ENCODE assay signal across 8 mouse cellular contexts in genomic region chr6:85477366-85477917, GRCm38 (mm10). TPM values are rescaled to one million over a fixed set of nuclear protein-coding genes. Genes with fewer than 3 reads are reported as not detected.
DNase-seq lines count a peak whose midpoint lies in the region; ATAC-seq and TF ChIP-seq lines count a peak whose summit lies in the region.

No protein-coding gene starts in this region.

- no peak overlapping the region for H3K4me3 ChIP-seq in hindbrain, postnatal 0 days (ENCODE audit: low read length)
- H3K4me3 ChIP-seq in midbrain, embryonic 16.5 days (ENCODE audit: low read depth, low read length): no peak overlapping the region
- H3K4me3 ChIP-seq in heart, embryonic 10.5 days: no peak overlapping the region

- H3K36me3 ChIP-seq in hindbrain, postnatal 0 days (ENCODE audit: insufficient read depth, low read length): peaks cover 14% of the 10 kb centered on the region; the same call in 1 of the 2 replicates
- peaks cover 25% of the 10 kb centered on the region; the same call in 1 of the 2 replicates for H3K36me3 ChIP-seq in midbrain, embryonic 16.5 days (ENCODE audit: control insufficient read depth, insufficient read depth, low read length)
- H3K36me3 ChIP-seq in heart, embryonic 10.5 days: no peaks in the 10 kb centered on the region

- 53% methylated on average over 10 of the region's 10 CpGs for WGBS in hindbrain, postnatal 0 days
- 47% methylated on average over 10 of the region's 10 CpGs for WGBS in midbrain, embryonic 16.5 days
- whole genome bisulfite sequencing in heart, embryonic 10.5 days: 27% methylated on average over 10 of the region's 10 CpGs

- no peak overlapping the region for H3K9ac ChIP-seq in hindbrain, postnatal 0 days (replicated peaks; ENCODE audit: low read length)
- no peak overlapping the region for H3K9ac ChIP-seq in midbrain, embryonic 16.5 days (ENCODE audit: low read depth, low read length)

- H3K9me3 ChIP-seq in hindbrain, postnatal 0 days (ENCODE audit: low read length): no peaks in the 10 kb centered on the region
- H3K9me3 ChIP-seq in midbrain, embryonic 16.5 days (replicated peaks; ENCODE audit: control insufficient read depth, low read length, poor library complexity, severe bottlenecking): no peaks in the 10 kb centered on the region
- no peaks in the 10 kb centered on the region for H3K9me3 ChIP-seq in heart, embryonic 10.5 days

- H3K4me1 ChIP-seq in hindbrain, postnatal 0 days (ENCODE audit: insufficient read depth, low read length): no peaks in the 10 kb centered on the region
- no peaks in the 10 kb centered on the region for H3K4me1 ChIP-seq in midbrain, embryonic 16.5 days (ENCODE audit: control insufficient read depth, insufficient read depth, low read length)
- no peaks in the 10 kb centered on the region for H3K4me1 ChIP-seq in heart, embryonic 10.5 days

- H3K27ac ChIP-seq in hindbrain, postnatal 0 days: no peak overlapping the region
- no peak overlapping the region for H3K27ac ChIP-seq in midbrain, embryonic 16.5 days (ENCODE audit: low read length)
- H3K27ac ChIP-seq in heart, embryonic 10.5 days: no peak overlapping the region

- H3K4me2 ChIP-seq in hindbrain, postnatal 0 days (ENCODE audit: low read depth, low read length): no peak overlapping the region
- H3K4me2 ChIP-seq in midbrain, embryonic 16.5 days (ENCODE audit: low read length): no peak overlapping the region

- peak; percentile 27 to 74 for DNase-seq in adrenal gland, adult (ENCODE audit: inconsistent age in 2 of 2, low spot score in 1 of 2)
- no peak for DNase-seq in adrenal gland, adult 8-10 months
- DNase-seq in spleen, adult 12 weeks (ENCODE audit: low spot score): peak; percentile 14
- no peak for DNase-seq in spleen, postnatal 36 days (ENCODE audit: low spot score in 2 of 2)
- DNase-seq in hindbrain, postnatal 0 days (ENCODE audit: low spot score): peak; percentile 41
- DNase-seq in heart, embryonic 10.5 days (ENCODE audit: low spot score): no peak
- no peak for DNase-seq in left cerebral cortex, adult 18-20 months (ENCODE audit: low spot score in 2 of 2)

- no peaks in the 10 kb centered on the region for H3K27me3 ChIP-seq in hindbrain, postnatal 0 days (ENCODE audit: insufficient read depth, low read length)
- no peaks in the 10 kb centered on the region for H3K27me3 ChIP-seq in midbrain, embryonic 16.5 days (ENCODE audit: control insufficient read depth, insufficient read depth, low read depth, low read length)
- peaks cover 95% of the 10 kb centered on the region for H3K27me3 ChIP-seq in heart, embryonic 10.5 days (ENCODE audit: insufficient read depth, poor library complexity, severe bottlenecking)

- peak; percentile 39; the same call in 1 of the 2 replicates for ATAC-seq in hindbrain, postnatal 0 days
- ATAC-seq in midbrain, embryonic 16.5 days: peak; percentile 10; the same call in 1 of the 2 replicates

- TF ChIP-seq CTCF in hindbrain, postnatal 0 days (IDR thresholded peaks at IDR 0.05; ENCODE audit: low read depth): peak; percentile 76

RNA-seq across cellular contexts. Expression of gene Fbxo41, which starts 25.4 kb away (rescaled TPM):
- total RNA-seq in adrenal gland, adult 8-10 months (2022): 1 to 10 TPM in 3 of 4 experiments, under 1 TPM in 1; 0.70 to 1.8 (median 1.5) TPM
- total RNA-seq in hindbrain, postnatal 0 days (2014; rRNA removed): 60.1 and 62.4 TPM in 2 replicates
- 10.5 TPM in 2 replicates for polyA plus RNA-seq in hindbrain, postnatal 0 days (2015; fragmentation: Nextera tagmentation; extraction: Ambion mirVana)
- polyA plus RNA-seq in midbrain, embryonic 16.5 days (2015; fragmentation: Nextera tagmentation; extraction: Ambion mirVana): 11.4 and 11.7 TPM in 2 replicates
- 0.04 and 0.13 TPM in 2 replicates for polyA plus RNA-seq in heart, embryonic 10.5 days (2016; fragmentation: Nextera tagmentation; extraction: Ambion mirVana)
- total RNA-seq in left cerebral cortex, adult 18-20 months (2021): 10 to 100 TPM; 91.2 to 92.5 TPM

RNA-seq across cellular contexts. Expression of gene Pradc1, which starts 25.7 kb away (rescaled TPM):
- total RNA-seq in adrenal gland, adult 8-10 months (2022): 10 to 100 TPM; 11.5 to 16.4 (median 13.9) TPM
- 21.1 and 24.7 TPM in 2 replicates for total RNA-seq in hindbrain, postnatal 0 days (2014; rRNA removed)
- 31.5 and 35.2 TPM in 2 replicates for polyA plus RNA-seq in hindbrain, postnatal 0 days (2015; fragmentation: Nextera tagmentation; extraction: Ambion mirVana)
- 19.8 and 24.7 TPM in 2 replicates for polyA plus RNA-seq in midbrain, embryonic 16.5 days (2015; fragmentation: Nextera tagmentation; extraction: Ambion mirVana)
- polyA plus RNA-seq in heart, embryonic 10.5 days (2016; fragmentation: Nextera tagmentation; extraction: Ambion mirVana): 38.9 and 48.2 TPM in 2 replicates
- 10 to 100 TPM; 20.3 to 28.0 TPM for total RNA-seq in left cerebral cortex, adult 18-20 months (2021)

RNA-seq across cellular contexts. Expression of gene Cct7, which starts 26.1 kb away (rescaled TPM):
- 100 to 1,000 TPM; 236 to 295 (median 271) TPM for total RNA-seq in adrenal gland, adult 8-10 months (2022)
- total RNA-seq in hindbrain, postnatal 0 days (2014; rRNA removed): 169 and 174 TPM in 2 replicates
- 463 and 487 TPM in 2 replicates for polyA plus RNA-seq in hindbrain, postnatal 0 days (2015; fragmentation: Nextera tagmentation; extraction: Ambion mirVana)
- polyA plus RNA-seq in midbrain, embryonic 16.5 days (2015; fragmentation: Nextera tagmentation; extraction: Ambion mirVana): 573 and 593 TPM in 2 replicates
- polyA plus RNA-seq in heart, embryonic 10.5 days (2016; fragmentation: Nextera tagmentation; extraction: Ambion mirVana): 563 and 665 TPM in 2 replicates
- 100 to 1,000 TPM; 227 to 234 TPM for total RNA-seq in left cerebral cortex, adult 18-20 months (2021)

RNA-seq across cellular contexts. Expression of gene Egr4, which starts 35.9 kb away (rescaled TPM):
- not detected for total RNA-seq in adrenal gland, adult 8-10 months (2022)
- 0.37 TPM in 1 of 2 replicates, not detected in the other for total RNA-seq in hindbrain, postnatal 0 days (2014; rRNA removed)
- 0.10 and 0.30 TPM in 2 replicates for polyA plus RNA-seq in hindbrain, postnatal 0 days (2015; fragmentation: Nextera tagmentation; extraction: Ambion mirVana)
- polyA plus RNA-seq in midbrain, embryonic 16.5 days (2015; fragmentation: Nextera tagmentation; extraction: Ambion mirVana): not detected in 2 replicates
- polyA plus RNA-seq in heart, embryonic 10.5 days (2016; fragmentation: Nextera tagmentation; extraction: Ambion mirVana): not detected in 2 replicates
- 10 to 100 TPM; 52.1 to 74.8 TPM for total RNA-seq in left cerebral cortex, adult 18-20 months (2021)

RNA-seq across cellular contexts. Expression of gene Smyd5, which starts 45.7 kb away (rescaled TPM):
- total RNA-seq in adrenal gland, adult 8-10 months (2022): 10 to 100 TPM; 37.9 to 44.3 (median 43.5) TPM
- total RNA-seq in hindbrain, postnatal 0 days (2014; rRNA removed): 68.0 and 69.1 TPM in 2 replicates
- polyA plus RNA-seq in hindbrain, postnatal 0 days (2015; fragmentation: Nextera tagmentation; extraction: Ambion mirVana): 57.2 and 59.7 TPM in 2 replicates
- 73.3 and 78.2 TPM in 2 replicates for polyA plus RNA-seq in midbrain, embryonic 16.5 days (2015; fragmentation: Nextera tagmentation; extraction: Ambion mirVana)
- 64.4 and 81.8 TPM in 2 replicates for polyA plus RNA-seq in heart, embryonic 10.5 days (2016; fragmentation: Nextera tagmentation; extraction: Ambion mirVana)
- total RNA-seq in left cerebral cortex, adult 18-20 months (2021): 10 to 100 TPM; 54.8 to 55.3 TPM

Comparison
In these comparisons a context has a peak if more than half of its experiments do, and no peak if none do; other contexts are left out.
1. DNase-seq: peak in adrenal gland, adult (2 of 2), spleen, adult 12 weeks (single experiment) and hindbrain, postnatal 0 days (single experiment); none in adrenal gland, adult 8-10 months (single experiment), spleen, postnatal 36 days (0 of 2), heart, embryonic 10.5 days (single experiment) and left cerebral cortex, adult 18-20 months (0 of 2).
2. RNA of gene Fbxo41, which starts 25.4 kb away (total RNA-seq): 91.2 to 92.5 TPM in left cerebral cortex, adult 18-20 months and 60.1 to 62.4 TPM in hindbrain, postnatal 0 days; 0.70 to 1.8 TPM in adrenal gland, adult 8-10 months; every median in the first group is over 10 times any median in the second.